ENCODE assay signal across 15 mouse cellular contexts in genomic region chr6:52118903-52119635, GRCm38 (mm10). TPM values are rescaled to one million over a fixed set of nuclear protein-coding genes. Genes with fewer than 3 reads are reported as not detected.
DNase-seq lines count a peak whose midpoint lies in the region; ATAC-seq and TF ChIP-seq lines count a peak whose summit lies in the region.
"Had no signal": no experiment of that assay in that cellular context is flagged by ENCODE, and none has a peak within 500 bp of the region (broad histone marks: within the 10 kb centered on the region; RNA-seq: fewer than 3 reads in every experiment).

No protein-coding gene starts in this region.

- no peaks in the 10 kb centered on the region for H3K36me3 ChIP-seq in forebrain, embryonic 13.5 days (ENCODE audit: poor library complexity, severe bottlenecking)
- no peaks in the 10 kb centered on the region for H3K36me3 ChIP-seq in hindbrain, embryonic 15.5 days
- H3K36me3 ChIP-seq in midbrain, postnatal 0 days (ENCODE audit: insufficient read depth, low read length), result no peaks in the 10 kb centered on the region

- peak; percentile 91 for ATAC-seq in forebrain, embryonic 13.5 days
- peak; percentile 89 for ATAC-seq in hindbrain, embryonic 15.5 days (ENCODE audit: low FRiP score, low read depth)
- ATAC-seq in midbrain, postnatal 0 days (ENCODE audit: low FRiP score), result peak; percentile 62; the same call in 1 of the 2 replicates
- ATAC-seq: inflammation-experienced regulatory T-cells, adult 6 months had no signal

- intact Hi-C loops in left cerebral cortex, postnatal 4 days (cut with DNase I), result no loop called here
- intact Hi-C loops in left cerebral cortex, adult 2 months (cut with DNase I), result no loop called here

- DNase-seq in left cerebral cortex, postnatal 4 days, result peak; percentile 17
- no peak for DNase-seq in left cerebral cortex, adult 2 months (ENCODE audit: extremely low spot score in 1 of 2, low spot score in 2 of 2)
- peak; percentile 78 for DNase-seq in midbrain, postnatal 0 days (ENCODE audit: low spot score)
- no peak for DNase-seq in testis, postnatal 14 days (ENCODE audit: low spot score)
- no peak for DNase-seq in thymus, postnatal 25 days
- DNase-seq in urinary bladder, adult 2 months (ENCODE audit: low spot score), result no peak

- no peak overlapping the region for H3K9ac ChIP-seq in forebrain, embryonic 13.5 days
- H3K9ac ChIP-seq in hindbrain, embryonic 15.5 days, result no peak overlapping the region
- H3K9ac ChIP-seq in midbrain, postnatal 0 days (replicated peaks; ENCODE audit: low read length, poor library complexity, severe bottlenecking), result no peak overlapping the region

- H3K4me2 ChIP-seq in forebrain, embryonic 13.5 days, result peak overlapping the region; percentile 28; the same call in 1 of the 2 replicates
- H3K4me2 ChIP-seq in hindbrain, embryonic 15.5 days, result peak overlapping the region; percentile 9; the same call in 1 of the 2 replicates
- no peak overlapping the region for H3K4me2 ChIP-seq in midbrain, postnatal 0 days (ENCODE audit: low read depth, low read length, poor library complexity, severe bottlenecking)
- H3K4me2 ChIP-seq: heart, embryonic 11.5 days had no signal

- H3K9me3 ChIP-seq in forebrain, embryonic 13.5 days (replicated peaks), result no peaks in the 10 kb centered on the region
- no peaks in the 10 kb centered on the region for H3K9me3 ChIP-seq in hindbrain, embryonic 15.5 days
- H3K9me3 ChIP-seq in midbrain, postnatal 0 days (ENCODE audit: low read length), result no peaks in the 10 kb centered on the region

- TF ChIP-seq CTCF in left cerebral cortex, adult 2 months (IDR thresholded peaks at IDR 0.05), result no peak
- TF ChIP-seq CTCF in midbrain, postnatal 0 days (IDR thresholded peaks at IDR 0.05), result no peak

- no peak overlapping the region for H3K27ac ChIP-seq in left cerebral cortex, adult 2 months
- H3K27ac ChIP-seq in forebrain, embryonic 13.5 days, result peak overlapping the region; percentile 37; the same call in 1 of the 2 replicates
- H3K27ac ChIP-seq in hindbrain, embryonic 15.5 days (replicated peaks), result peak overlapping the region; percentile 69
- 0 out of 2 replicates have a peak overlapping the region, but pooled peaks have one; percentile 26 for H3K27ac ChIP-seq in midbrain, postnatal 0 days (ENCODE audit: low read depth, low read length)

- 20% methylated on average over 6 of the region's 6 CpGs for WGBS in forebrain, embryonic 13.5 days
- 16% methylated on average over 6 of the region's 6 CpGs for WGBS in hindbrain, embryonic 15.5 days
- 16% methylated on average over 6 of the region's 6 CpGs for WGBS in midbrain, postnatal 0 days

- H3K4me1 ChIP-seq in forebrain, embryonic 13.5 days, result peaks cover 20% of the 10 kb centered on the region
- peaks cover 20% of the 10 kb centered on the region for H3K4me1 ChIP-seq in hindbrain, embryonic 15.5 days (replicated peaks)
- 0 out of 2 replicates have a peak, but pooled peaks cover 2% of the 10 kb centered on the region for H3K4me1 ChIP-seq in midbrain, postnatal 0 days (ENCODE audit: insufficient read depth, low read length)

- no peaks in the 10 kb centered on the region; the same call in 1 of the 2 replicates for H3K27me3 ChIP-seq in forebrain, embryonic 13.5 days
- no peaks in the 10 kb centered on the region for H3K27me3 ChIP-seq in hindbrain, embryonic 15.5 days
- H3K27me3 ChIP-seq in midbrain, postnatal 0 days (ENCODE audit: insufficient read depth, low read length), result no peaks in the 10 kb centered on the region

- H3K4me3 ChIP-seq in left cerebral cortex, adult 2 months, result no peak overlapping the region
- no peak overlapping the region for H3K4me3 ChIP-seq in forebrain, embryonic 13.5 days
- H3K4me3 ChIP-seq in hindbrain, embryonic 15.5 days, result no peak overlapping the region
- no peak overlapping the region for H3K4me3 ChIP-seq in midbrain, postnatal 0 days (ENCODE audit: low read depth, low read length)

RNA-seq across cellular contexts. Expression of gene Hoxa1, which starts 39.0 kb away (rescaled TPM):
- not detected for total RNA-seq in left cerebral cortex, postnatal 4 days (2021)
- total RNA-seq in left cerebral cortex, adult 2 months (2021), result not detected
- polyA plus RNA-seq in forebrain, embryonic 13.5 days (2015; fragmentation: Nextera tagmentation; extraction: Ambion mirVana), result not detected in 2 replicates
- 1.3 and 1.8 TPM in 2 replicates for polyA plus RNA-seq in hindbrain, embryonic 15.5 days (2015; fragmentation: Nextera tagmentation; extraction: Ambion mirVana)
- total RNA-seq in midbrain, postnatal 0 days (2014; rRNA removed), result 0.27 TPM in 1 of 2 replicates, not detected in the other
- 0.16 TPM in 1 of 2 replicates, not detected in the other for polyA plus RNA-seq in midbrain, postnatal 0 days (2015; fragmentation: Nextera tagmentation; extraction: Ambion mirVana)
- 0.73 and 0.83 TPM in 2 replicates for polyA plus RNA-seq in urinary bladder, adult 2 months (2012; rRNA removed)
- total RNA-seq: left cerebral cortex, adult 8-10 months; monocyte, adult 5-6 weeks had no signal
- polyA plus RNA-seq: cortical plate, adult 2 months; inflammation-experienced regulatory T-cells, adult 6 months had no signal

RNA-seq across cellular contexts. Expression of gene Hoxa2, which starts 45.6 kb away (rescaled TPM):
- total RNA-seq in left cerebral cortex, postnatal 4 days (2021), result not detected
- total RNA-seq in left cerebral cortex, adult 2 months (2021), result not detected
- polyA plus RNA-seq in forebrain, embryonic 13.5 days (2015; fragmentation: Nextera tagmentation; extraction: Ambion mirVana), result not detected in 2 replicates
- 22.4 and 26.8 TPM in 2 replicates for polyA plus RNA-seq in hindbrain, embryonic 15.5 days (2015; fragmentation: Nextera tagmentation; extraction: Ambion mirVana)
- 1.6 and 3.0 TPM in 2 replicates for total RNA-seq in midbrain, postnatal 0 days (2014; rRNA removed)
- not detected in 2 replicates for polyA plus RNA-seq in midbrain, postnatal 0 days (2015; fragmentation: Nextera tagmentation; extraction: Ambion mirVana)
- polyA plus RNA-seq in urinary bladder, adult 2 months (2012; rRNA removed), result 1.3 and 1.9 TPM in 2 replicates
- total RNA-seq: left cerebral cortex, adult 8-10 months; monocyte, adult 5-6 weeks had no signal
- polyA plus RNA-seq: cortical plate, adult 2 months; frontal cortex, adult 2 months; inflammation-experienced regulatory T-cells, adult 6 months had no signal

RNA-seq across cellular contexts. Expression of gene 5730596B20Rik, which starts 58.2 kb away (rescaled TPM):
- total RNA-seq in left cerebral cortex, postnatal 4 days (2021), result not detected
- not detected for total RNA-seq in left cerebral cortex, adult 2 months (2021)
- polyA plus RNA-seq in forebrain, embryonic 13.5 days (2015; fragmentation: Nextera tagmentation; extraction: Ambion mirVana), result not detected in 2 replicates
- polyA plus RNA-seq in hindbrain, embryonic 15.5 days (2015; fragmentation: Nextera tagmentation; extraction: Ambion mirVana), result 4.0 and 4.3 TPM in 2 replicates
- total RNA-seq in midbrain, postnatal 0 days (2014; rRNA removed), result not detected in 2 replicates
- not detected in 2 replicates for polyA plus RNA-seq in midbrain, postnatal 0 days (2015; fragmentation: Nextera tagmentation; extraction: Ambion mirVana)
- polyA plus RNA-seq in urinary bladder, adult 2 months (2012; rRNA removed), result 0.04 and 0.07 TPM in 2 replicates
- total RNA-seq: left cerebral cortex, adult 8-10 months; monocyte, adult 5-6 weeks had no signal
- polyA plus RNA-seq: cortical plate, adult 2 months; frontal cortex, adult 2 months; inflammation-experienced regulatory T-cells, adult 6 months; small intestine, adult 2 months had no signal

Comparison
In these comparisons a context has a peak if more than half of its experiments do, and no peak if none do; other contexts are left out.
1. DNase-seq: peak in left cerebral cortex, postnatal 4 days (single experiment) and midbrain, postnatal 0 days (single experiment); none in left cerebral cortex, adult 2 months (0 of 2), testis, postnatal 14 days (single experiment), thymus, postnatal 25 days (single experiment) and urinary bladder, adult 2 months (single experiment).
2. Peak in every context shown above with its lines, with median percentiles within 50 percentile points of each other: ATAC-seq.